Mouse (Mus musculus): ENCODE measurements at regions not wholly inside any gene's neighbourhood (a gene's known extent, or its start where the extent isn't known, plus 50 kb on each side); places are given as distances from the start of the nearest gene placed in this dataset.
A peak's percentile ranks its signal among the peaks of the same experiment; 100 is the strongest.

- DNase-seq (ENCODE audit: low spot score in 2 of 2), result no peak
These were observed 222.6 kb downstream of the Wdr11 start for GRCm38 (mm10) chr7:129814149-129814860.

DNA sequence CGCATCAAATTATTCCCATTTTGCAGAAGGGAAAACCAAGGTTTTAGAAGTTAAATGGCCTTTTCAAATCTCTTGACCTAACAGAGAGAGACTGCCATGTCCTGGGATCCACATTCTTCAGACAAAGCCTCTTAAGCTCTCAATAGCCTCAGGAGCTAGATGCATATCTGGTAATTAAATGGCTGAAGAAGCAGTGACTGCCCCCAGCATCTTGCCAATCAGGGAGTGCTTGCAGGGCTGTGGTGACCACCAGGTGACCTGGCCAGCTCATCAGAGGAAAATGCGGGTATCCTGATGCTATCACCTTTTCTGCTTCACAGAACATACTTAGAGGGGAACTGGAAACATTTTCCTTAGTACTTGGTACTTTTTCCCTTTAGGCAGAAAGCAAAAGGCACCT, 227.2 kb downstream of the Wdr11 start:
- DNase-seq (ENCODE audit: low spot score in 2 of 2), result no peak

GRCm38 (mm10) chr7:129819651-129820050, 228.0 kb downstream of the Wdr11 start:
- no peak for DNase-seq (ENCODE audit: low spot score in 2 of 2)

DNA sequence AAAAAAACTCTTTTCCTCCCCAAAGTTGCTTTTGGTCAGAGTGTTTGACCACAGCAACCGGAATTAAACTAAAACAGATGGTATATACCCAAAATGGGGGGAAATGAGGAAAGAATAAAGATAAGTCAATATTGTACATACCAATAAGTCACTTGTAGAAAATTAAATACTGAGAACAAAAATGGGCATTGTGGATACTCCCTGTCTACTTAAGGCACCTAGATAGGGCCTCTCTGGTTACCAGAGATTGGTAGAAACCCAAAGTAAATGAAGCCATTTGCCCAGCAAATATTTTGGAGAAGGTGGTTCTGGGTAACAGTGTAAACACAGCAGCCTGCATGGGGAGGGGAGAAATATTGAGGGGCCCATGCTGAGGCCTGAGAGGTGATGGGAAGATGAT, 237.3 kb downstream of the Wdr11 start:
- no peak for DNase-seq (ENCODE audit: low spot score in 2 of 2)

- no peak for DNase-seq (ENCODE audit: low spot score in 2 of 2)
These were observed 241.2 kb downstream of the Wdr11 start for GRCm38 (mm10) chr7:129832830-129833229.

DNA sequence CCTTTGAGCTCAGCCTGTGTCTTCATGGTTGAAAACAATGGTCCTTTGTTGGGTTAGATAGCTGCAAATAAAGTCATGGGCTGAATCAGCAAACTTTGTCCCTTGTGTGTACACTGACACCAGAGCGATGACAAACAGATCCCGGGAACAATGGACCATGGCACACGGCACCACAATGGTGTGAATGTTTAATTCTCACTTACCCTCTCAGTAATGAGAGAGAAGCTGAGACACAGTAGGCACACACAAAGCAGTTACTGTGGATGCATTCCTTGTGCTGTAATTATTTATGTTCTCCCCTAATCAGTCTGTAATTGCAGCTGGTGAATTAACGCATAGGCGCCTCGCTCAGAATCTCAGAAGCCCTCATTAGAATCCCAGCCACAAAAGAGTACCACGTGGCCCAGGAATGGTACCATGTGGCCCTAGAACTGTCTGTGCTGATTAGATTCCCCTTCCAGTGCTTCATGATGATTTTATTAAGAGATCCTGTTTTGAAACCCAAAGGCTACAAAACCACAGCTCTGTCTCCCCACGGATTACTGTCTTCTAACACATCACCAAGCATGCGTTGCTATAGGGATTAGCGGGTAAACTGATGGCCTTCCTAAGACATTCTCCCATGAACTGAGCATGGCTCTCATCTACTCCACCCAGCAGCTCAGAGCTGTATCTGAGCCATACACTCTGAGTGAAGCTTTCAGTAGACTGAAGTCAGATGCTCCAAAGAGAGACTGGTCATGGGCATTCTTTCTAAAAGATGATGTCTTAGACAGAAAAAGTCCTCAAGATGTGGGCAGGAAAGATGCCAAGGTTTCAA, 250.8 kb downstream of the Wdr11 start:
- peak; percentile 4 to 5 for DNase-seq (ENCODE audit: low spot score in 2 of 2)

- peak; percentile 5 to 7 for DNase-seq (ENCODE audit: low spot score in 2 of 2)
These were observed 255.5 kb downstream of the Wdr11 start for GRCm38 (mm10) chr7:129847136-129847535.

DNA sequence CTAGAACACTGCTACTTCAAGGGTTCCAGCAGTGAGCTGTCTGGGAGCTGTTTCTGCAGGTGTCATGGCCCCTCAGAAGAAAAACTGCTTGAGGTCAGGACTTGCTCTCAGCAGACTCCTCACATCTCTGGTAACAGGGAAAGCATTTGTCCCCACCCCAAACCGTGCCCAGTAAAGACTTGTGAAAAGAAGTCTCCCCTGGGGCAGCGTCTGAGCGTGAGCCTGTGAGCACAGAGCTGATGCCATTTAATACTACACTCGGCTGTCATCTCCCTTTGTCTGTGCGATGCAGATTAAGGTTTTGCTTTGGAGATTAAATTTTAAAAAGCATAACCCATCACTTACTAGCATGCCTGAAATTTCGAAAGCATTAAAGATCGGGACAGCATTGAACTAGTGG, 261.9 kb downstream of the Wdr11 start:
- no peak for DNase-seq (ENCODE audit: low spot score in 2 of 2)

DNA sequence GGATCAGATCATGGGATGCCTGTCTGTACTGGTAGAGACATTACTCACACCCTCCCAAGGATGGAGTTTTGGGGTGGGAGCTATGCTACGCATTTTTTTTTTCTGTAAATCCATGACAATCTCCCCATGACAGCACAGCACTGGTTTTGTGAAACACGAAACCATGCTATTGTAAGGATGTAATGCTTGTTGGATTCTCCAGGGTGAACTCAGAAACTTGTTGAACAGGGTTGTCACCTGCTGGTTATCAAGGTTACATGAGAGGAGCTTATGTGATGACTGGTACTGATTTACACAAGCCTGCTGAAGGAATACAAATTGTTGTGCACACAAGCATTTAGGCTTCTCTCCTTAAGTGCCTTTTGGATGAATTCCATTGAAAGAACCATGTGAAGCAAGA, 263.3 kb downstream of the Wdr11 start:
- no peak for DNase-seq (ENCODE audit: low spot score in 2 of 2)

DNA sequence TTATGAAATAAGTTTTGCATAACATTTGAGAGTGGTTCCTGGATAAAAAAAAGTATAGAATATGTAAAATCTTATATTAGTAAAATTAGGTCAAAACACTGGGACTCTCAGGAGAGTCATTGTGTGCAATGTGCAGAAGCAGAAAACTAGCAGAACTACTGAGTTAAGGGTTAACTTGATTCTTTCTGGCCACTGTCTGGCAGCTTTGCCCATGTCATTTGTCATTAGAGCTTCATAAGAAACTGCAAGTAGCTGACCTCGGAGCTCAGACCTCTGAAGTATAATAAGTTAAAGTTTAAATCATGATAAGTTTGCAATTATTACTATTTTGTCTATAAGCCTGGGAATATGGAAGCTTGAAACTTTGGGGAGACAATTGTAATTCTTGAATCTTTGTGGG, 271.3 kb downstream of the Wdr11 start:
- DNase-seq (ENCODE audit: low spot score in 2 of 2), result no peak

- no peak for DNase-seq (ENCODE audit: low spot score in 2 of 2)
These were observed 273.9 kb downstream of the Wdr11 start for GRCm38 (mm10) chr7:129865536-129865935.

- DNase-seq (ENCODE audit: low spot score in 2 of 2), result no peak
These were observed 280.6 kb downstream of the Wdr11 start for GRCm38 (mm10) chr7:129872208-129872790.

DNA sequence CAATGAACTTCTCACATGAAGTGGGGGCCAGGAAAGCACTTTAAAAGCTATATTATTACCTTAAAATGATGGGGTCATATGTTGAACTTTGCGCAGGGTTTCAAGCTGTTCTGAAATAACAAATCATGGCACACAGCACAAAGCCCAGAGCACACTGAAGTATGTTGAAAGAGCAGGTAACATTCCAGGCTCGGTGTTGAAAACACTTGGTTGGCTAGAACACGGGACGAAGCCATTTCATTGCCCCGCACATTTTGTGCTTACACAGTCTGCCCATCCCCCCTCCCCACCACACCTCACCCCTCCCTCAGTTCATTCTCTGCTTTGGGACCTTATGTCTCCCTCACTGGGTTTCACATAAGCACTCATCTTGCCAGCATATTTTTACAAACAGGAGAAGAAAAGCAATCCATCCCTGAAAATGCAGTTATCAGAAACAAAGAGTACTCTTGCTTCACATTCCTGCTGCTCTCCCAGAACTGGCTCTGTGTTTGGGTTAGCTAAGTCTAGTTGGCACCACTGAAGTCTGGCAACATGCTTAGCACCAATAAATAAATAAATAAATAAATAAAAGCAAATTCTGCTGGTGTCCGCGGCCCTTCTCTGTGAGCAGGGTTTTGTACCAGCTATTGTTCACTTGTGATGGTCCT, 284.7 kb downstream of the Wdr11 start:
- DNase-seq (ENCODE audit: low spot score in 2 of 2), result no peak

DNA sequence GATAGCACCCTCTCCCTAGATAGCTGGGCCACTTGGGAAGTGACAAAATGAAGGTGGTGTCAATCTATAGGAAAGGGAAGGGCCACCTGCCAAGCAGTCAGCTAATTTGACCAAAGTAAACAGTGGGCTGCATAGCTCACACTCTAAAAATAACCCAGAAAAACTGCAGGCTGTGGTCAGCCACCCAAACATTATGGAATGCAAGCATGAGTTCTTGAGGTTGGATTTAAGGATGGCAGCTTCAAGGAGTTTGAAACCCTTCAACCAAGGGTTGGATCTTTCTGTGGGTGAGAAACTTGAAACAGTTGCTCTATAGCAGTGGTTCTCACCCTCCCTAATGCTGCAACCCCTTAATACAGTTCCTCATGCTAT, 285.2 kb downstream of the Wdr11 start:
- DNase-seq (ENCODE audit: low spot score in 2 of 2), result no peak

DNA sequence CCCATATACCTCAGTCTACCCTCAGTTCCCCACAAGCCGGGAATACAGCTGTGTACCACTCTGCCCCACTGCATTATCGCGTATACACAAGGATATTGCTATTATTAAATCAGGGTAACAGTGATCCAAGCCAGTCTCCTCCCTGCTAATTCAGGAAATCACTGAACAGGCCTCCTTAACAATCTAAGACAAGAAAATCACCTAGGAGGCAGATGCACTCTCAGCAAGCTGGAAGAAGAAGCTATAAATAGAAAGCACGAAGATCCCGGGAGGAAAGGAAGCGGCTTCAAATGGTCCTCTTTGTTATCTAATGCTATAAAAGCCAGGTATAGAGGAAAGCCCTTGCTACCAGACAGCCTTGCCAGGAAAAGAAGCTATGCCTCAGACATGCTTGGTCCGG, 304.6 kb downstream of the Wdr11 start:
- no peak for DNase-seq (ENCODE audit: low spot score in 2 of 2)

GRCm38 (mm10) chr7:129897511-129897910, 305.8 kb downstream of the Wdr11 start:
- no peak for DNase-seq (ENCODE audit: low spot score in 2 of 2)

- no peak for DNase-seq (ENCODE audit: low spot score in 2 of 2)
These were observed 310.6 kb downstream of the Wdr11 start for GRCm38 (mm10) chr7:129902256-129902655.

DNA sequence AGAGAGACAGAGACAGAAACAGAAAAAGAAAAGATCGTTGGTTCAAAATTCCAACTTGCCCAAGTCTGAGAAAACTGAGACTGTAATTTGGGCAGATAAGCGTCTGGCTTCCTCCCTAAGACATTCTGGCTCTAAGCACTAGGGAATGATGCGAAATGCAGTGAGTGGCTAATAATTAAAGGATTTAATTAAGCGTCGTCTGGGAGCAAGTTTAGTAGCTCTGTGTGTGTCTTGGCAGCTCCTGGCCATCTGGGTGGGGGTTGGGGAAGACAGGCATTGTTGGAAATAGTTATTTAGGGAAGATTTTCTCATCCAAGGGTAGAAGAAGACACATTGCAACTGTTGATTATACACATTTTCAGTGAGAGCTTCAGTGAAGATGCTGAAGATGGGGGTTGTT, 311.5 kb downstream of the Wdr11 start:
- DNase-seq (ENCODE audit: low spot score in 2 of 2), result no peak

- no peak for DNase-seq (ENCODE audit: low spot score in 2 of 2)
These were observed 314.5 kb downstream of the Wdr11 start for GRCm38 (mm10) chr7:129906131-129906530.

DNA sequence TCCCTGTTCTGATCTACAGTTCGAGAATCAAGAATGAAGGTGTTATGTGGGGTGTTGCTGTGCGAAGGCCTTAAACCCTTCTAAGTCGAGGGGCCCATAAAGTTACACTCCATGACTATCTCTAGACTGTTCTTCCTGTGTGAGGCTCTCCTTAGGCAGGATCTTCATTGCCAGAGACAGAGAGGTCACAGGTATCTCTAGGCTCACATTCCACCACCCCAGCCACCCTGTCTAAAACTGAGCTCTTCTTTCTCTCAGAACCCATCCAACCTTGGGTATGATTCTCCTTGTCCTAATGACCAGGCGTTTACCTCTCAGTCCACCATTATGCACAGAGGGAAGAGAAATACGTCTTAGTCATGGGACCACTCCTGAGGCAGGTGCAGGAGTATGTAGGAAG, 317.2 kb downstream of the Wdr11 start:
- no peak for DNase-seq (ENCODE audit: low spot score in 2 of 2)

GRCm38 (mm10) chr7:129909730-129910129, 318.1 kb downstream of the Wdr11 start:
- DNase-seq (ENCODE audit: low spot score in 2 of 2), result no peak

GRCm38 (mm10) chr7:129910826-129911225, 319.2 kb downstream of the Wdr11 start:
- no peak for DNase-seq (ENCODE audit: low spot score in 2 of 2)

Data from frontal cortex, postnatal 36 days (tissue).